In genomic region chr5:48659975-48660374, GRCm38 (mm10) we compare ENCODE assay signal across 24 mouse cellular contexts.
DNase-seq lines count a peak whose midpoint lies in the region; ATAC-seq and TF ChIP-seq lines count a peak whose summit lies in the region.
"Had no signal": no experiment of that assay in that cellular context is flagged by ENCODE, and none has a peak within 500 bp of the region (broad histone marks: within the 10 kb centered on the region; RNA-seq: fewer than 3 reads in every experiment).

No protein-coding gene starts in this region.

- dilution Hi-C loops in CH12.LX (cut with MboI; ENCODE audit: extremely low pct_ligation_motif_present, extremely low pct_unique_long_range_greater_than_20kb, low sequenced_read_pairs): no loop called here

- TF ChIP-seq CTCF in CH12.LX (conservative IDR thresholded peaks at IDR 0.05 in 1 of 2, IDR thresholded peaks at IDR 0.05 in 1 of 2; ENCODE audit: low read depth in 2 of 2, low read length in 2 of 2) (no peak), MEL (IDR thresholded peaks at IDR 0.05 in 2 of 3, conservative IDR thresholded peaks at IDR 0.05 in 1 of 3; ENCODE audit: control insufficient read depth in 1 of 3, insufficient read depth in 1 of 3, low read depth in 2 of 3, low read length in 3 of 3, poor library complexity in 1 of 3, severe bottlenecking in 1 of 3) (no peak)
- TF ChIP-seq CTCF in hindbrain, postnatal 0 days (IDR thresholded peaks at IDR 0.05; ENCODE audit: low read depth): no peak

- TF ChIP-seq EP300 in CH12.LX (IDR thresholded peaks at IDR 0.05; ENCODE audit: low read length): no peak
- no peak for TF ChIP-seq EP300 in MEL (IDR thresholded peaks at IDR 0.05; ENCODE audit: low read depth in 1 of 2, low read length in 2 of 2)

- H3K79me2 ChIP-seq in CH12.LX (replicated peaks; ENCODE audit: control insufficient read depth, extremely low read depth, insufficient read depth, poor library complexity, severe bottlenecking) (no peaks in the 10 kb centered on the region), MEL (ENCODE audit: control insufficient read depth, insufficient read depth, low read length, poor library complexity) (no peaks in the 10 kb centered on the region), myocyte (ENCODE audit: control insufficient read depth, insufficient read depth) (no peaks in the 10 kb centered on the region)

- WGBS in kidney, embryonic 16.5 days: 94% methylated on average over 3 of the region's 3 CpGs
- 94% methylated on average over 3 of the region's 3 CpGs for WGBS in hindbrain, postnatal 0 days

- in situ Hi-C loops in CH12.LX (cut with MboI; ENCODE audit: low pct_ligation_motif_present, low pct_unique_long_range_greater_than_20kb, low sequenced_read_pairs): no loop called here

- H3K9me3 ChIP-seq in CH12.LX (replicated peaks; ENCODE audit: low read length) (peaks cover 2% of the 10 kb centered on the region), MEL (replicated peaks; ENCODE audit: insufficient read depth, low read length) (no peaks in the 10 kb centered on the region)
- H3K9me3 ChIP-seq in kidney, embryonic 16.5 days (ENCODE audit: low read length): no peaks in the 10 kb centered on the region
- H3K9me3 ChIP-seq in hindbrain, postnatal 0 days (ENCODE audit: low read length): no peaks in the 10 kb centered on the region
- H3K9me3 ChIP-seq: embryonic facial prominence, embryonic 10.5 days; embryonic facial prominence, embryonic 12.5 days; forebrain, embryonic 13.5 days; forebrain, embryonic 15.5 days; G1E had no signal

- ATAC-seq in kidney, embryonic 16.5 days (ENCODE audit: low FRiP score, low TSS enrichment): no peak
- no peak for ATAC-seq in hindbrain, postnatal 0 days
- ATAC-seq: activated CD4-positive, CD25-positive, alpha-beta regulatory T cell, adult 4 months; CD4-positive, CD25-positive, alpha-beta regulatory T cell, adult 4 months; forebrain, embryonic 13.5 days; forebrain, embryonic 15.5 days; forebrain, postnatal 0 days; Patski had no signal

- no peak overlapping the region for H3K4me3 ChIP-seq in CH12.LX (replicated peaks in 1 of 3; ENCODE audit: low read depth in 2 of 3, low read length in 2 of 3, poor library complexity in 1 of 3)
- peak overlapping the region; percentile 20 to 62; a peak in 3 of 4 replicates for H3K4me3 ChIP-seq in MEL (ENCODE audit: control insufficient read depth in 1 of 2, insufficient read depth in 1 of 2, low read depth in 2 of 2, low read length in 2 of 2)
- H3K4me3 ChIP-seq in myocyte: no peak overlapping the region
- no peak overlapping the region for H3K4me3 ChIP-seq in kidney, embryonic 16.5 days (ENCODE audit: low read length)
- H3K4me3 ChIP-seq in hindbrain, postnatal 0 days (ENCODE audit: low read length): no peak overlapping the region
- H3K4me3 ChIP-seq: embryonic facial prominence, embryonic 10.5 days; embryonic facial prominence, embryonic 12.5 days; forebrain, embryonic 13.5 days; forebrain, embryonic 15.5 days had no signal

- no peak overlapping the region for H3K27ac ChIP-seq in CH12.LX (ENCODE audit: insufficient read depth, low read depth)
- no peak overlapping the region for H3K27ac ChIP-seq in MEL (ENCODE audit: control insufficient read depth, low read depth, low read length)
- H3K27ac ChIP-seq in kidney, embryonic 16.5 days (ENCODE audit: low read length): no peak overlapping the region
- H3K27ac ChIP-seq in hindbrain, postnatal 0 days: no peak overlapping the region
- H3K27ac ChIP-seq: embryonic facial prominence, embryonic 10.5 days; embryonic facial prominence, embryonic 12.5 days; forebrain, embryonic 13.5 days; forebrain, embryonic 15.5 days had no signal

- H3K4me2 ChIP-seq in CH12.LX (ENCODE audit: insufficient read depth, low read depth, poor library complexity, severe bottlenecking): no peak overlapping the region
- peak overlapping the region; percentile 19 for H3K4me2 ChIP-seq in myocyte (ENCODE audit: low read depth)
- H3K4me2 ChIP-seq in kidney, embryonic 16.5 days (replicated peaks; ENCODE audit: low read depth, low read length): no peak overlapping the region
- H3K4me2 ChIP-seq in hindbrain, postnatal 0 days (ENCODE audit: low read depth, low read length): no peak overlapping the region
- H3K4me2 ChIP-seq: embryonic facial prominence, embryonic 12.5 days; forebrain, embryonic 13.5 days; forebrain, embryonic 15.5 days had no signal

- DNase-seq in 3134 (ENCODE audit: extremely low read depth, insufficient read length, low spot score) (peak; percentile 7), CH12.LX (ENCODE audit: extremely low read depth) (no peak), MEL (ENCODE audit: low read depth, low spot score) (peak; percentile 6)
- DNase-seq in adrenal gland, adult 8-10 months: no peak
- DNase-seq in hindbrain, postnatal 0 days (ENCODE audit: low spot score): no peak
- DNase-seq: adrenal gland, postnatal 14 days; adrenal gland, postnatal 36 days; B cell, adult 2 months; cerebellum, adult 11-12 months; cerebellum, adult 2 months; cerebellum, adult 9-10 months; cerebellum, postnatal 10 days; cerebellum, postnatal 25 days; forebrain, postnatal 0 days had no signal

- TF ChIP-seq RAD21 in CH12.LX (IDR thresholded peaks at IDR 0.05; ENCODE audit: low read depth, low read length): no peak
- no peak for TF ChIP-seq RAD21 in MEL (IDR thresholded peaks at IDR 0.05; ENCODE audit: low read depth, low read length)

- no peak overlapping the region for H3ac ChIP-seq in myocyte (ENCODE audit: control insufficient read depth, insufficient read length)

- H3K9ac ChIP-seq in CH12.LX (ENCODE audit: insufficient read depth, low read depth) (no peak overlapping the region), MEL (ENCODE audit: control insufficient read depth, low read depth, low read length, poor library complexity, severe bottlenecking) (0 out of 2 replicates have a peak overlapping the region, but pooled peaks have one; percentile 8)
- no peak overlapping the region for H3K9ac ChIP-seq in kidney, embryonic 16.5 days (replicated peaks; ENCODE audit: low read length)
- no peak overlapping the region for H3K9ac ChIP-seq in hindbrain, postnatal 0 days (replicated peaks; ENCODE audit: low read length)
- H3K9ac ChIP-seq: embryonic facial prominence, embryonic 12.5 days; forebrain, embryonic 13.5 days; forebrain, embryonic 15.5 days; forebrain, postnatal 0 days had no signal

- H3K36me3 ChIP-seq in CH12.LX (replicated peaks in 1 of 2; ENCODE audit: control insufficient read depth in 1 of 2, insufficient read depth in 1 of 2, low read length in 1 of 2) (no peaks in the 10 kb centered on the region), MEL (ENCODE audit: control insufficient read depth in 1 of 2, insufficient read depth in 2 of 2, low read length in 2 of 2) (no peaks in the 10 kb centered on the region), myocyte (ENCODE audit: control insufficient read depth, insufficient read depth) (no peaks in the 10 kb centered on the region)
- no peaks in the 10 kb centered on the region for H3K36me3 ChIP-seq in kidney, embryonic 16.5 days (ENCODE audit: insufficient read depth, low read length)
- H3K36me3 ChIP-seq in hindbrain, postnatal 0 days (ENCODE audit: insufficient read depth, low read length): no peaks in the 10 kb centered on the region
- H3K36me3 ChIP-seq: embryonic facial prominence, embryonic 10.5 days; embryonic facial prominence, embryonic 12.5 days; forebrain, embryonic 15.5 days; G1E had no signal

- H3K4me1 ChIP-seq in CH12.LX (ENCODE audit: control insufficient read depth in 1 of 2, insufficient read depth in 2 of 2) (no peaks in the 10 kb centered on the region), MEL (ENCODE audit: control insufficient read depth in 1 of 2, insufficient read depth in 2 of 2, low read length in 2 of 2) (peaks cover 0 to 2% of the 10 kb centered on the region in 2 experiments; a peak in 1 of 4 replicates)
- no peaks in the 10 kb centered on the region for H3K4me1 ChIP-seq in kidney, embryonic 16.5 days (ENCODE audit: insufficient read depth, low read length)
- no peaks in the 10 kb centered on the region for H3K4me1 ChIP-seq in hindbrain, postnatal 0 days (ENCODE audit: insufficient read depth, low read length)
- H3K4me1 ChIP-seq: embryonic facial prominence, embryonic 10.5 days; embryonic facial prominence, embryonic 12.5 days; forebrain, embryonic 13.5 days; forebrain, embryonic 15.5 days had no signal

- no peaks in the 10 kb centered on the region for H3K27me3 ChIP-seq in CH12.LX (replicated peaks)
- H3K27me3 ChIP-seq in MEL (ENCODE audit: control insufficient read depth in 1 of 2, insufficient read depth in 2 of 2, low read length in 2 of 2): no peaks in the 10 kb centered on the region
- no peaks in the 10 kb centered on the region for H3K27me3 ChIP-seq in myocyte (ENCODE audit: control insufficient read depth, insufficient read depth, insufficient read length)
- H3K27me3 ChIP-seq in kidney, embryonic 16.5 days (ENCODE audit: insufficient read depth, low read length): no peaks in the 10 kb centered on the region
- no peaks in the 10 kb centered on the region for H3K27me3 ChIP-seq in hindbrain, postnatal 0 days (ENCODE audit: insufficient read depth, low read length)
- H3K27me3 ChIP-seq: embryonic facial prominence, embryonic 12.5 days; forebrain, embryonic 13.5 days; forebrain, embryonic 15.5 days; Patski had no signal

- TF ChIP-seq POLR2A in CH12.LX (IDR thresholded peaks at IDR 0.05; ENCODE audit: low read depth, low read length) (no peak), MEL (IDR thresholded peaks at IDR 0.05; ENCODE audit: control insufficient read depth in 1 of 2, insufficient read depth in 1 of 2, low read depth in 1 of 2, low read length in 2 of 2, poor library complexity in 1 of 2) (no peak), myocyte (IDR thresholded peaks at IDR 0.05; ENCODE audit: insufficient read length, low read depth) (no peak)

TF ChIP-seq in CH12.LX, 34 proteins besides CTCF, POLR2A, EP300 and RAD21 (continues in another document):
- TF ChIP-seq PAX5 (IDR thresholded peaks at IDR 0.05; ENCODE audit: low read length) (no peak), CHD2 (IDR thresholded peaks at IDR 0.05; ENCODE audit: low read length) (no peak), JUN (IDR thresholded peaks at IDR 0.05; ENCODE audit: insufficient read depth, low read depth, low read length) (no peak), MEF2A (IDR thresholded peaks at IDR 0.05; ENCODE audit: borderline replicate concordance, low read depth, low read length) (no peak)

TF ChIP-seq in MEL, 35 proteins besides CTCF, POLR2A, EP300 and RAD21 (continues in another document):
- TF ChIP-seq JUND (IDR thresholded peaks at IDR 0.05; ENCODE audit: low read depth, low read length): no peak
- TF ChIP-seq TBP (IDR thresholded peaks at IDR 0.05; ENCODE audit: low read depth, low read length): no peak
- no peak for TF ChIP-seq CHD1 (IDR thresholded peaks at IDR 0.05; ENCODE audit: low read depth, low read length)
- TF ChIP-seq MEF2A (IDR thresholded peaks at IDR 0.05; ENCODE audit: extremely low read depth, insufficient replicate concordance, low read depth, low read length, poor library complexity, severe bottlenecking): no peak

TF ChIP-seq in myocyte, 11 proteins besides CTCF, POLR2A, EP300 and RAD21 (continues in another document):
- TF ChIP-seq MYOG (IDR thresholded peaks at IDR 0.05; ENCODE audit: control insufficient read depth in 1 of 3, insufficient read depth in 1 of 3, insufficient read length in 2 of 3, low read depth in 2 of 3) (no peak), POLR2AphosphoS2 (IDR thresholded peaks at IDR 0.05; ENCODE audit: insufficient read length, low read depth) (no peak), E2F4 (IDR thresholded peaks at IDR 0.05; ENCODE audit: insufficient read depth) (no peak), USF1 (IDR thresholded peaks at IDR 0.05; ENCODE audit: low read depth) (no peak)

Comparison
In these comparisons a context has a peak if more than half of its experiments do, and no peak if none do; other contexts are left out.
1. DNase-seq: peak in 3134 (single experiment) and MEL (single experiment); none in CH12.LX (single experiment), adrenal gland, adult 8-10 months (single experiment) and hindbrain, postnatal 0 days (single experiment).
2. H3K4me3 ChIP-seq: peak in MEL (2 of 2); none in CH12.LX (0 of 3), myocyte (single experiment), kidney, embryonic 16.5 days (single experiment) and hindbrain, postnatal 0 days (single experiment).